Mouse (Mus musculus): ENCODE results near the gene Rpusd4. TPM values are rescaled to one million over a fixed set of nuclear protein-coding genes. Genes with fewer than 3 reads are reported as not detected.

Gene Rpusd4
- total RNA-seq, 1 experiment: 28.8 TPM

DNA sequence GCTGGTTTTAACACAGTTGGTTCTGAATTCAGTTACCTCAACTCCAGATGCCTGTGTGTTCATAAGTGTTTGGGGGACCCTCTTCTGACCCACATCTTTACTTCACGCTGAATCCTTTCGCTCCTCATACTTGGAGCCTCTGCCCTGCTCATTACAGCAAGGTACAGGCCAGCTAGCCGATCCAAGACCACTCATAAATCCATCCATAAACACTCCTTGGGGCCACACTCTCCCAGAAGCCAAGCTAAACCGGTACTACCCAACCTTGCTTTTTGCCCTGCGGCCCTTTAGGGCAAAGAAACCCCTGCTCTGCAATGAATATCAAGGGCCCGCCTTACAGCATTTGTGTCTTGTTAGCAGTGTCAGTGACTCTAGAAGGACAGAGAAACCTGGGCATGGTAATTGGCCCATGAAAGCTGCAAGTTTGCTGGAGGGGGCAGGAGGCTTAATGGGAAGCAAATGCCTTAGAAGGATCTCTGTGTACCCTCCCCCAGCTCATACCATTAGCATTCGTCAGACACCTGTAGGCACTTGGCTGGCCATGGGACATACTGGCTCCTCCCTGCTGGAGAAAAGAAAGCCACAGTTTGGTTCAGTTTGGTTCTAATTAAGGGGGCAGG is 59.1 kb downstream of the Rpusd4 start:
- DNase-seq (ENCODE audit: low read depth, low spot score): peak; percentile 8
- Histone ChIP-seq H3K36me3 (ENCODE audit: control insufficient read depth, insufficient read depth, low read length, poor library complexity, severe bottlenecking) (no peaks in the 10 kb centered on the region), H3K9ac (ENCODE audit: insufficient read depth, low read depth, low read length, poor library complexity, severe bottlenecking) (no peak overlapping the region), H3K4me3 (ENCODE audit: insufficient read depth in 1 of 2, low read depth in 1 of 2, low read length in 2 of 2, poor library complexity in 1 of 2, severe bottlenecking in 1 of 2) (no peak overlapping the region), H3K4me1 (ENCODE audit: control insufficient read depth in 2 of 2, insufficient read depth in 2 of 2, low read length in 2 of 2, poor library complexity in 1 of 2) (0 out of 4 replicates have a peak, but pooled peaks cover 0 to 2% of the 10 kb centered on the region in 2 experiments), H3K27ac (ENCODE audit: insufficient read depth, low read depth, low read length, poor library complexity, severe bottlenecking) (no peak overlapping the region), H3K9me3 (ENCODE audit: control insufficient read depth, insufficient read depth, low read depth, low read length) (no peaks in the 10 kb centered on the region)
- in situ Hi-C loops (cut with MboI; ENCODE audit: low sequenced_read_pairs in 2 of 2, unreplicated experiment in 2 of 2): no loop called here
- no peak for TF ChIP-seq ZC3H11A (IDR thresholded peaks at IDR 0.05; ENCODE audit: borderline replicate concordance, low read depth, low read length)
- no peak for TF ChIP-seq ZNF384 (IDR thresholded peaks at IDR 0.05; ENCODE audit: low read depth, low read length)
- TF ChIP-seq CHD2 (IDR thresholded peaks at IDR 0.05; ENCODE audit: low read depth, low read length): no peak
- no peak for TF ChIP-seq HCFC1 (IDR thresholded peaks at IDR 0.05; ENCODE audit: borderline replicate concordance, insufficient read depth, low read length)
- TF ChIP-seq MAFK (IDR thresholded peaks at IDR 0.05; ENCODE audit: insufficient read depth, low read depth, low read length): no peak

Other genes starting within 250 kb of the Rpusd4 start
- gene St3gal4, start 148.6 kb upstream of the Rpusd4 start, total RNA-seq (2012; rRNA removed): 9.7 and 10.1 TPM in 2 replicates
- gene Dcps, start 91.8 kb upstream of the Rpusd4 start, total RNA-seq (2012; rRNA removed): 36.3 and 42.9 TPM in 2 replicates
- 168 and 204 TPM in 2 replicates for gene Srpr, start 67.7 kb upstream of the Rpusd4 start, total RNA-seq (2012; rRNA removed)
- 6.1 and 7.2 TPM in 2 replicates for gene Tirap, start 67.6 kb upstream of the Rpusd4 start, total RNA-seq (2012; rRNA removed)
- 40.6 and 47.1 TPM in 2 replicates for gene Foxred1, start 56.8 kb upstream of the Rpusd4 start, total RNA-seq (2012; rRNA removed)
- 19.3 and 26.9 TPM in 2 replicates for gene Fam118b, start 60 bp upstream of the Rpusd4 start, total RNA-seq (2012; rRNA removed)
- 13.4 and 17.4 TPM in 2 replicates for gene Cdon, start 153.3 kb downstream of the Rpusd4 start, total RNA-seq (2012; rRNA removed)